Mouse (Mus musculus) kidney, postnatal 10 days (tissue): ENCODE measurements around the gene Emid1.
A peak's percentile ranks its signal among the peaks of the same experiment; 100 is the strongest.
"Not testable (repeated sequence)": the region's sequence is repeated elsewhere in the genome, so short reads cannot be mapped to it uniquely, and the experiment has no call there.

ENCODE experiments used
- DNase-seq: peaks from one replicate; pipeline ENCODE4 v3.0.0; 2021; ENCODE audit warnings: mixed read lengths

The Emid1 gene

GRCm38 (mm10) chr11:5102384-5102783, 49.7 kb downstream of the Emid1 start:
- DNase-seq: no peak

- DNase-seq: no peak
These were observed 50.4 kb downstream of the Emid1 start for GRCm38 (mm10) chr11:5101641-5102040.

- DNase-seq: no peak
These were observed 51.3 kb downstream of the Emid1 start for GRCm38 (mm10) chr11:5100801-5101200.

DNA sequence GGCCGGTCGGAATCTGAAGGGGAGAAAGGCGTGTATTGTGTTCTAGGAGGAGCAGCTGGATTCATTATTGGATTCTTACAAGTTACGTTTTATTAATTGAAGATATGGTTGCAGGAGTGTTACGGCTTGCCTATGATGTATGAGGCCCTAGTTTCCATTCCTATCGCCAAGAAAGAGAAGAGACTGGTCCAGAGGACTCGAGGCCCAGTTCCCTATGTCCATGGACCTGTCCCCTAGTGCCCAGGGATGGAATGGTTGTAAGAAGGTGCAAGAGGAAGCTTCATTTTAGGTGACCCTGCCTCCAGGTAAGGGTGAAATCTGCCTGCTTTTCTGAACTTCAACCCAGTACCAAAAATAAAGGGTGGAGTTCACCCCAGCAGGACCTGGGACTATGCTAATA, 51.8 kb downstream of the Emid1 start:
- DNase-seq: no peak

DNA sequence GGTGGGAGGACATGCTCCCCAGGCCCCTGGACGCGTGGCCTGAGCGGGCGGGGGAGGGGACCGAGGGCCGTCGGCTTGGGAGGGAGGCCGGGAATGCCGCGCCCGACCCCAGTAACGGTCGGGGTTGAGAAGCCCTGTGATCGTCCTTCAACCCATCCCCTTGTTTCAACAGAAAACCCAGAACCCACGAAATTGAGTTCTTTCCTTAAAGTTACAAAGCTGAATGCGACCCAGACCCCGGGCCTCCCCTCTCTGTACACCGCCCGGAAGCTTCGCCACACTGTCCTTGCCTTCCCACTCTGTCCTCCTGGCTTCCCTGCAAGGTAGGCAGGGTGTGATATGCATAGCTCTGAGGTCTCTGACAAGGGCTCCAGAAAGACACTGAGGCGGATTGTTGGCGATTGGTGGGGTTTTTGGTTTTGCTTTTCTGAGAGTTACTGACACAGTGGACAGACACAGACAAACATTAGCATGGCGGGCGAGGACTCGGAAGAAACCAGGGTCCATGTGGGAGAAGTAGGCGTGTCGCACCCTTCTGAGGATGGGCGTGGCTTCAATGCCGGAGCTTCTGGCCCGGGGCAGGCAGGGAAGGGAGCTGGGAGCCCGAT, 52.4 kb downstream of the Emid1 start:
- peak; percentile 93 for DNase-seq

DNA sequence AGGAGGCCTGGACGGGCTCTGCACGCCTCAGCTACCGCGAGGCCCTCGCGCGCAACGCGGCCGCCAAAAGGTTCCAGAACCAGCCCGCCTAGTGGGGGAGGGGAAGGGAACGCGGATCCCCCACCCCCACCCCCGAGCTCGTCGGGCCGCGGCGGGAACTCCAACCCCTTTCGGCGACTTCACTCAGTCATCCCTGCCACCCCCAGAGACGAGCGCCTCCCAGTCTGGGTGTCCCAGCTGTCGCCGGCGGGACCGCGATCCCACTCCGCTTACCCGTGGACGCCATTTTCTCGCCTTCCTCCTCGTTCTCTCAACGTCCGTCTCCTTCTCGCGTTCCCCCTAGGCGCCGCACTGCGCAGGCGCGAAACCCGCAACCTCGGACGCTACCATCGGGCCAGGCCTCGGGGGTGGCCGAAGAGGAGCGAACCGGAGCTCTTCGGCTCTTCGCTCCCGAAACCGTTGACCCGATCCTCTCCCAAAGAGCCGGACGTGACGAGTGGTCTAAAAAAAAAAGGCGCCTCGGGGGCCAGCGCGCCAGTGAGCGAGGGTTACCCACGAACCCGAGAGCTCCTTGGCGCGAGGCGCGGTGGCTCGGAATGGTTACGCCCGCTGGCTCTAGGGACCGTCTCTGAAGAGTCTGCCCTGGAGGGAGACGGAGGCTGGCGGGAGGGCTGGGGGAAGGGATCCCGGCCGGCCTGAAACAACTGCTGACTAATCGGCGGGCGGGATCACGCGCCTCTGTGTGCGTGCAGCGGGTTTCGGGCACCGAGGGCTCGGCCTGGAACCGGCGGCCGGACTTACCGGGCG, 53.1 kb downstream of the Emid1 start, which contains the start of the genes Rhbdd3 and Ewsr1:
Rhbdd3 (plus strand) TSS at position 191 of the 807 bp plus-strand sequence.
Ewsr1 (minus strand) TSS at position 531 of the 807 bp plus-strand sequence.
- peak; percentile 98 for DNase-seq

GRCm38 (mm10) chr11:5098035-5098735, 53.9 kb downstream of the Emid1 start:
- peak; percentile 56 for DNase-seq

- DNase-seq: no peak
These were observed 55.5 kb downstream of the Emid1 start for GRCm38 (mm10) chr11:5096480-5097020.

DNA sequence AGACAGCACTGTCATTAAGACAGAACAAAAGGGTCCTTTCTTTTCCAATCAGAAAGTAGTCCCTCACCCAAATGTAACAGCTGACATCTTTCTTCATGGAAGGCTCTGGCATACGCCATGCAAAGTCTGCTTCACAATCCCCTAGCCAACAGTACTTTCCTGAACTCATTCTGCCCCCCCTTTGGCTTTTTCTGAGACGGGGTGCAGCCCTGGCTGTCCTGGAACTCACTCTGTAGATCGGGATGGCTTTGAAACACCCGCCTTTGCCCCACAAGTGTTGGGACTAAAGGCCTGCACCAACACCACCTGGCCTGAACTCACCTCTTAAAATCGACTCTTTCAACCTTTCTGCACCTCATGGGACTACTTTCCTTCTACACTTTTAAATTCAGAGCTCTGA, 56.2 kb downstream of the Emid1 start:
- DNase-seq: no peak

DNA sequence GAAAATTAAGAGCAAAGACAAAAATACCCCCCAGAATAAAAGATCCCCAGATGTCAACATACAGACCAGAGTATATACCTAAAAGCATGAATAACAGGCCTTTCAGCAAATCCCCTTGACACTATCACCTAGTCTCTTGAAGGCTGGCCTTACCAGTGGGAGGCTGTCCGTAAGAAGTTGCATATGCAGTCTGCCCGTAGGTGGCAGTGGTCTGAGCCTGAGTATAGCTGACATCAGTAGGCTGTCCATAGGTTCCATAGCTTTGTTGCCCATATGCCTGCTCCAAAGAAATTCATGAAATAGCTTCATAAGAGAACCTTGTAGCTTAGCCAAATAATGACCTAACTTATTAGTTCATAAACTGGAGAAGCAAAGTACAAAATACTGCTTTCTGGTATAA, 60.4 kb downstream of the Emid1 start:
- no peak for DNase-seq

DNA sequence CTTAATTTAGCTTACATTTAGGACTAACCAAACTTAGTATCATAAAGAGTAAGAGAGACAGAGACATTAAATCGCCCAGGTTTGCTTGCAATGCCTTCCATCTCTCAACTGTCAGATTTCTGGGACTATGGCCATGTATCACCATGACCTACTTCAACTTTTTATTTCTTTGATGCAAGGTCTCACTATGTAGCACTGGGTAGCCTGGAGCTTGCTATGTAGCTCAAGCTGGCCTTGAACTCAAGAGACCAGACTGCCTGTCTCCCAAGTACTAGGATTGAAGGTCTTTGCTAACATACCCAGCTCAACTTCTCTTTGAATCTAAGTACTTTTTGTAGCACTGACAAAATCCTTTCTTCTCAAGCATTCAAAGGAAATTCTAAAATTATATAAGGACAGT, 62.9 kb downstream of the Emid1 start:
- DNase-seq: no peak

DNA sequence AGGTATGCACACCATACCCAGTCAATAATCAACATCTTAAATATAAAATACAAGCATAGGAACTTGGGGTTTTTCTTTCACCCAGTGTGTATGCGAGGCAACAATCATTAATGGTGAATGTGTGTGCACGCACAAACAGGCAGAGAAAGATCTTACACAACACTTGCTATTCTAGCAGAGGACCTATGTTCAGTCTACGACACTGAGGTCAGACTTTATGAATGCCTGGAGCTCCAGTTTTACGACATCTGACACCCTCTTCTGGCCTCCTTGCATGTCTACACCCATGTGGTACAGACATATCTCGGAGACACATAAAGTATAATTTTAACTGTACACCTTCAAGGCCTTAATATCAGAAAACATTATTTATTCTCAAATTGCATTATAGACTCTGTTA, 75.2 kb downstream of the Emid1 start:
- DNase-seq: not testable (repeated sequence)

GRCm38 (mm10) chr11:5075760-5076159, 76.3 kb downstream of the Emid1 start:
- no peak for DNase-seq

GRCm38 (mm10) chr11:5074882-5075281, 77.2 kb downstream of the Emid1 start:
- peak; percentile 45 for DNase-seq

DNA sequence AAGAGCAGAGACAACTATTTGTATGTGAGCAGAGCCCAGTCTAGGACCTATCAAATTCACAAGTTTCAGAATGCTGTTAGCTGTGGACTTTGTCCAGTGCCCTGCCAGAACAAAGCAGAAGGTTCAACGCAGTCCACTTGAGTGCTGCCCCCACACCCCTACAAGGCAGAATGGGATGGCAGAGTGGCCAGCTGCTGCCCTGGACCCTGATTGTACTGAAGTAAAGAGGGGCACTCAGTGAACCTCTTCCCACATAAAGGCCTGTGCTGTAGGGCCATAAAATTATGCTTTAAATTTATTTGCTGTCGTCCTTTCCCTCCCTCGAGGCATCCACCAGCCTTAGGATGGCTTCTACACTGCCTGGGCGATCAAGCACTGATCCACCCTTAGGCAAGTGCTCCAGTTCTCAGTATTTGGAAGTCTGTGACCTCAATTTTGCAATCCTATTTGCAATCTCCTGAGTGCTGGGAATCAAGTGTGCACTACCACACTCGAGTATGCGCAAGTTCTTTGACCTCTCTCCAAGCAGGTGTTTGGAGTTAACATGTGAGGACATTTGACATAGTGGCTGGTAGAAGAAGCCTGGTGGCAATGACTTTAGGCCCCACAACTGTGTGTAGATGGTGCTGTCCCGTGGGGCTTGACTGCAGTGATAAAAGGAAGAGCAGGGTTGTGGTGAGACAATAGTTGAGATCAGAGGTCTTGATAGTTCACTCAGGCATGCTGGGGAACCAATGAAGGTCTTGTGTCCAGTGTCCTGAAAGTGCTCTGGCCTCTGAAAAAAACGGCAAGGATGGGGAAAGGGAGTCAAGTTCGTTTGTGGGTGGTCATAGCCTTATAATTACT, 83.7 kb downstream of the Emid1 start:
- no peak for DNase-seq

DNA sequence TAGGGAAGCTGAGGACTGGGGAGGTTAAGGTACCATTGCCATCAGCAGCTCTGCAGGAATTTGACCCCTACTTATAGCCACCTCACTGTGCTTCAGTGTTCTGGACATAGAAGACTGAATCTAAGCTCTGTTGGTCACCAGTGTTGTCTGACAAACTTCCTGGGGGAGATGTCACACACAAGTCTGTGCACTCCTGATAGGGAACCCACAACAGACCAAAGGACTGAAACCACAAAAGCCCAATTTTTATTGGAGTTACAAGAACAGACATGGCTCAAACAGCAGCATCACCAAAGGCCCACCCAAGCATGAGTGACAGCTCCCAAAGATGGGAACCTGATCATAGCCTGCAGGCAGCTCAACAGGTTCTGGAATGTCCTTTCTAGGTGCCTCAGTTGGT, 85.0 kb downstream of the Emid1 start:
- no peak for DNase-seq

DNA sequence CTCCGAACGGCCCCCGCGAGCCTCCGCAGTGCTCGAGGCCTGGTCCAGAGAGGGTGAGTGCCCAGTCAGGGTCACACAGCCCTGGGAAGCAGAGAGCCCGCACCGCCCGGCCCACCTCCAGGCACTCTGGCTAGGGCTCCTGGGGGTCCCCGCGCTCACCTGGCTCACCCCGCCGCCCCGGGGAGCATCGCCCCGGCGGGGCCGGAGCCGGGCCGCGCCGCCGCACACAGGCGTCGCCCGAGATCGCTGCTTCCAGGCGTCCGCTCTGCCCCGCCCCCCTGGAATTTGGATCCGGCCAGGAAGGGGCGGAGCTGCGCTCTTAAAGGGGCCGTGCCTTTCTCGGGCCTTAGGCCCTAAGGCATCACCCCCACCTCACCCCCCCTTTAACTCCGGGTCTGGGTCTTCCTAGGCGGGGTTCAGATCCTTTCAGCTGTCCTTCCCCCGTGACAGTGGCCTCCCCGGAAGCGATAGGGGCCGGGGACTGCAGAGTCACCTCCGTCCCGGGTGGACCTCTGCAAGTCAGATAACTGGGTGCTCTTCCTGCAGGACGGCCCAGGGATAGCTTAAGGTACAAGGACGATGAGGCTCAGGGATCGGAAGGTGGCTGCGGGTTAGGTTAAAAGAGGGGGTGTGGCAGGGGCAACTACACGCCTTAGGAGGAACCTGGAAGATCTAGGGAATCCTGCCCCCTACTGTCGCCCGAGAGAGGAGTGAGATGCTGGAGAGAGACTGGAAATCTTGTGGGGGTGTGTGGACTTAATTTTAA, 86.8 kb downstream of the Emid1 start, which contains the start of gene Gas2l1:
Gas2l1 (minus strand) TSS at position 272 of the 766 bp plus-strand sequence.
- peak; percentile 96 for DNase-seq

DNA sequence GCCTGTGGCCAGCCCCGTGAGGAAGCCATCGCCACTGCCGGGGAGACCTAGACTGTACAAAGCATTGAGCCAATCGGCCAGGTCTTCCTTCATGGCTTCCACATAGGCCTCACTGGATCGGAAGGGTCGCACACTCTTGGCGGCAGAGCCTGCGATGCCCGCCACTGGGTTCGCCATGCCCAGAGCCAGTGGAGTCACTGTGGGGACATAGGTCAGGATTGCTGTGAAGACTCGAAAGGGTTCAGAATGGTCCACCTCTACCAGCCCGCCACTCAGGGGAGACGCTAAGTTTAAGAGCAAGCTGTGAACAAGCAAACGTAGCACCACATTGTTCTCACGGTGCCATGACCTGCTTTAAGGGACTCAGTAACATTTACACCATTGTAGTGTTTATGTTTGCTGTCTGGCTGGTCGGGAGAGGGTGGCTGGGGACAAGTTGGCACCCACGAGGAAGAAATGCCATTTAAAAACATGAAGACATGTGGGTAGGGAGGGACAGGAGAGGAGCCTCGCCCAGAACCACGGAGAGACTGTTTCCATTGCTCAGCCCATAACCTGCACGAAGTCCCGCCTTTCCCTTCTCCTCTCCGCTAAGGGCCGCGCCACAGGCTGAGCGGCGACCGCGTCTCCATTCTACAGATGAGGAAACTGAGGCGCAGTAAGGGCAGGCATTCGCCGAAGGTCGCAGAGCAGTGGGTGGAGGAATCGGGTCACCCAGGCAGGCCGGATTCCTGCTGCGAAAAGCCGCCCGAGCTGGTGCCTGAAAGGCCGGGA, 87.6 kb downstream of the Emid1 start:
- no peak for DNase-seq

GRCm38 (mm10) chr11:5063561-5064281, 88.3 kb downstream of the Emid1 start:
- DNase-seq: peak; percentile 46
